Mouse (Mus musculus): Measurements from ENCODE around the gene Nudt16l1.
A peak's percentile ranks its signal among the peaks of the same experiment; 100 is the strongest.

The Nudt16l1 gene

GRCm38 (mm10) chr16:4957446-4957845, 18.9 kb downstream of the Nudt16l1 start:
- DNase-seq (ENCODE audit: low spot score in 2 of 2) = no peak

DNA sequence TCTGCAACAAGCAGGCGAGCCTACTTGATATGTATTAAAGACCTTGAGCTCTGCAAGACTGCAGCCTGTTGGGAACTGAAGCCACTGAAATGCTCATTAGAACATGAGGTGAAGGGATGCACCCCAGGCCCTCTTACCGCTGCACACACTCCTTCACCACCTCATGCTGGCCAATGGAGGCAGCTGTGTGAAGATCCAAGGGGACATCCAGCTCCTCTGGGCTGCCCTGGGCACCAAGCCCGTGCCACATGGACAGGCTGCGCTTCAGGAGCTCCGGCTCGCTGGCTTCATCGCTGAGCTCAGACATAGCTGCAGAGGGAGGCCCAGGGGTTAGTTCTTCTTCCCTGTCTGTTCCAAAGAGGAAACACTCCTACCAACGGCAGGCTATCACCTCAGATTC, 21.7 kb downstream of the Nudt16l1 start:
- DNase-seq (ENCODE audit: low spot score in 2 of 2) = no peak

DNA sequence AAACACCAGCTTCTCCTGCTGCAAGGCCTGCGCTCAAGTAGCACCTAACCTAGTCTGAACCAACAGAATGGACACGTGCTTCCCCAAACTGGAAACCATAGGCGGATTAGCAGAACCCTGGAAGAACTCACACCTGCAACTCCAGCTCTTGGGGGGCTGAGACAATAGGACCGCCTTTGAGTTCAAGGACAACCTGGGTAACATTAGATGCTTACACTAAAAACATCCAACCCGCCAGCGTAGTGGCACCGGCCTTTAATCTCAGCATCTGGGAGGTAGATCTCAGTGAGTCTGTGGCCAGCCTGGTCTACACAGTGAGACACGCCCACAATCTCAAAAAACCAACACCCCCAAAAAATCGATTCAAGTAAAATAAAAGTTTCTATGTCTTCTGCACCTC, 24.8 kb downstream of the Nudt16l1 start:
- DNase-seq (ENCODE audit: low spot score in 2 of 2) = no peak

DNA sequence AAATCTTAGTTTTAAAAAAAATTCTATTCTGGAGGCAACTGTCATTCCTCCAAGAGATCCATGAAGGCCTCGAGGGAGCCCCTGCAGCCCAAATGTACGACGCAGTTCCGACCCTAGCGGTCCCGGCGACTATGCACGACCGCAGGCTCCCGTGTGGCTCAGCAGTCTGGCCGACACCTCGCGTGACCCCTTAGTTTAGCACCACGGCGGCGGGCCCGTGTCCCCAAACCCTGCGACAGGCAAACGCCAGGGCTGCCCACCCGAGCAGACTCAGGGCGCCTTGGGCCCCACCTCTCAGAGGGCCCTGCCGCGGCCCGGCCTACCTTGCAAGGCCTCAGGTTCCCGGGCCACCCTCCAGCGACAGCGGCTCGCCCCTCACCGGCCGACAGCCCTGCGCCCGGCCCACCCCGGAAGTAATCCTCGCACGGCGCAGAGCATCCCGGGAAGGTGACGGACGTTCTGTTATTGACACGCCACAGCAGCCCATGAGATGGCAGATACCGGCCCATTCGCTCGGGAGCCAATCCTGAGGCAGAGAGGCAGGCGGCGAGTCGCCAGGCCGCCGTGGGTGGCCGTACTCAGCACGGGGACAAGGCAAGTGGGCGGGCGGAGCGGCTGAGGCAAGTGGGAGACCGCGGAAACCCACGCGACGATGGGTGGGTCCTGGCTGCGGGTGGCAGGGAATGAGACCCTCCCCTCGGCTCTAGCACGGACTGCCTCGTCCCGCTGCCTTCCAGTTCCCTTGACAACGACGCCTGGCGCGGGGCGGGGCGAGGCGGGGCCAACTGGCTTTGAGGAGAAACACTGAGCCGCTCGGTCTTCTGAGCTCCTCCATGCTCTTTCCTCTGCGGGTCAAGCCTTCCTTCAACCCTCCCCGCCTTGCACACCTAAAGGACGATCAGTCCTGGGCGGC, 25.5 kb downstream of the Nudt16l1 start, which contains the start of gene Anks3:
TSS of gene Anks3 (minus strand) at position 409 of the 913 bp plus-strand sequence.
- peak; percentile 99 for DNase-seq (ENCODE audit: low spot score in 2 of 2)

DNA sequence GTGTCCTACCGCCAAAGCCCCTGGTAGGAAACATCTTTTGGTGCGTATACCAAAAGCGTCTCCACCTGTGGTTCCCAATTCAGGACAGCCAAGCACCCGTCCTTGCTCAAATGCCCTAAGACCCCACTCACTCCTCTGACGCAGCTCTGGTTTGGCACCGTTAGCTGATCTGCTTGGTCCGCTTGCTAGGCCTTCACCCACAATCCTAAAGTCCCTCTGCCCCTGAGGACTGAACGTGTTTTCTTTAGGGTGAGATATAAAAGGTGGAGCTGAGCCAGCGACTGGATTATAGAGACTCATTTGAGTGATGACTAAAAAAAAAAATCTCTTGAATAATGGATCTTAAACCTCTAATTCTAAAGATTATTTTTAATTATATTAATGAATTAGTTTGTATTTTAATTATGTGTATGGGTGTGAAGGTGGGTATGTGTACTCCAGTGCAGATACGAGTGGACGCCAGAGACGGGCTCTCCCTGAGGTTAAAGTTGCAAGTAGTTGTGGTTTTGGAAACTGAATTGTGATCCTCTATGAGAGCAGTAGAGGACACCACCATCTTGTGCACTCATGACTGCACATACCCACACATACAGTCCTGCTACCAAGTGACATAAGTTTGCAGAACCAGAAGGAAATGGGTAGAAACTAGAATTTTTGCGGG, 26.3 kb downstream of the Nudt16l1 start:
- no peak for DNase-seq (ENCODE audit: low spot score in 2 of 2)

DNA sequence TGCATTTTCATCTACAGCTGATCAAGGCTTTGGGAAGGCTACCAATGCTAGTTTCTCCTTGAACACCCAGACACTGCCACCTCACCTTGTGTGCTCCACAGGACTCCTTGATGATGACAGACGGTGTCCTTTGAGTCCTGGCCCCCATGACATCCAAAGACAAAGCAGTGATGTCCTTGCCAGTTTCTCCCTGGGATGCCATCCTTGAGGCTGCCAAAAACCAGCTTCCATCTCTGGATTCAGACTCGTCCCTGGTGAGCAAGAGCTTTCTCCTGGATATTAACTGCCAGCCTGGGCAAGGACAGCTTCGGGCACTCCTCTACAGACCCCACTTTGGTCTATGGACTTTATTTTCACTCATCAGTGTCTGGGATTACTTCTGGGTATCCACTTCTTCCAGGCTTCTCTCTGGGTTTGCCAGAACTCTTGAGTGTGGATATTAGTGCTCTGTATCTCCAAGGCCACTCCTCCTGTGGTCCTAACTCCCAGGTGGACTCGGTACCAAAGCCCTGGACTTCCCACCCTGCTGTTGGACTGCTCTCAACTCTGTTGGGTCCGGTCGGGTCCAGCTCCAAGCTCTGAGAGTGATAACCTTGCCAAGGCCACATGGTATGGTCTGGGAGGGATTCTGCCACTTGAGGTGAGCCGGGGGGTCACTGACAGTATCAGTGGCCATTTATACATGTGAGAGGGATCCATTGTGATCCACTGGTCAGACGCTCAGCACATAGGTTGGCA, 27.0 kb downstream of the Nudt16l1 start:
- DNase-seq (ENCODE audit: low spot score in 2 of 2) = no peak

GRCm38 (mm10) chr16:4968426-4968825, 29.9 kb downstream of the Nudt16l1 start:
- no peak for DNase-seq (ENCODE audit: low spot score in 2 of 2)

DNA sequence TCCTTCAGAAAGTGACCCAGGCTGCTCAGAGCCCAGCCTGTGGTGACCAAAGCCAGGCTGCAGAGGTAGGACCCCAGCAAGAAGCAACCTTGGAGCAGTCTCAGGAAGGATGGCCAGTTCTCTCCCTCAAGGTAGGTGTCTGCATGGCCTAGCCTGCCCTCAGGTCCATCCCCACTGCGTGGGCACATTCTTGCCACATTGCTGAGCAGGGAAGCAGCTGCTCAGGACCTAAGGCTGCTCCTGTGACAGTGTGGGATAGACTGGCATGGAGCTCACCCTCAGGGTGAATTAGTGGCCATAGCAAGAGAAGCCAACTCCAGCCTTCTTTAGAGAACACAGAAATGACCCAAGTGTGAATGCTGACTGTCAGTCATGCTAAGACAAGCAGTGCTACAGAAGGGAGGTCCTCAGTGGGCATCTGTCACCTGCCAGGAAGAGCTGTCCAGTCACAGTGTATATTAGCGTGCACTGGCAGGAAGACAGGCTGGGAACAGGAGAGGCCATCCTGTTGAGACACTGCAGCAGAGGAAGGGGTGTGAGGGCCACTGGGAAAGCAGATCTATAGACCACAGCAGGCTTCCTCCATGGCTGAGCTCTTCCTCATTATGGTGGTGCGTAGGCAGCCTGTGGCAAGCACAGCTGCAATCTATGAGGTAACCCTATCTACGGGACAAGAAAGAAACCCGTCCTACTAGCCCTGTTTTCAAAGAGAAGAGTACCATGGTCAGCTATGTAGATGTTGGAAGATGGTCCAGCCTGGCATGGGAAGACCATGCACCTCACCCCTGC, 30.7 kb downstream of the Nudt16l1 start:
- DNase-seq (ENCODE audit: low spot score in 2 of 2) = peak; percentile 4 to 16

- DNase-seq (ENCODE audit: low spot score in 2 of 2) = peak; percentile 3 to 39
Measured at GRCm38 (mm10) chr16:4971626-4972025, 33.1 kb downstream of the Nudt16l1 start.

GRCm38 (mm10) chr16:4974521-4974920, 36.0 kb downstream of the Nudt16l1 start:
- DNase-seq (ENCODE audit: low spot score in 2 of 2) = no peak

DNA sequence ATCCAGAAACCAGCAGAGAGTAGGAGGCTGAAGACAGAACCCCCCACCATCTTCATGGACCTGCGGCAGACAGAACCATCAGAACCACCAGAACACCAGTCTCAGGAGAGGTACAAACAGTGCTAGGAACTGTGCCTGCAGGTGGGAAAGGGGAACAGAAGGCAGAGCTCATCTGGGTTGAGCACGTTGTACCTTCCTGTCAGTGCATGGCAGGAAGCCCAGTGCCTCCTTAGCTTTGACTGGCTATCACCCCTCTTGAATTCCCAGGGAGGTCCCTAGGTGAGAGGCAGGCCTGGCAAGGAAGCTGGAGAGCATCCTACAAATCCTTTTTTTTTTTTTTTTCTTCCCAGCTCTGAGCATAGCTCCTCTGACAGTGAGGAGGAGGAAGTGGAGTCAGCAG, 37.6 kb downstream of the Nudt16l1 start:
- no peak for DNase-seq (ENCODE audit: low spot score in 2 of 2)

GRCm38 (mm10) chr16:4978275-4979051, 39.9 kb downstream of the Nudt16l1 start:
- DNase-seq (ENCODE audit: low spot score in 2 of 2) = peak in 1 of 2 experiments; percentile 5

DNA sequence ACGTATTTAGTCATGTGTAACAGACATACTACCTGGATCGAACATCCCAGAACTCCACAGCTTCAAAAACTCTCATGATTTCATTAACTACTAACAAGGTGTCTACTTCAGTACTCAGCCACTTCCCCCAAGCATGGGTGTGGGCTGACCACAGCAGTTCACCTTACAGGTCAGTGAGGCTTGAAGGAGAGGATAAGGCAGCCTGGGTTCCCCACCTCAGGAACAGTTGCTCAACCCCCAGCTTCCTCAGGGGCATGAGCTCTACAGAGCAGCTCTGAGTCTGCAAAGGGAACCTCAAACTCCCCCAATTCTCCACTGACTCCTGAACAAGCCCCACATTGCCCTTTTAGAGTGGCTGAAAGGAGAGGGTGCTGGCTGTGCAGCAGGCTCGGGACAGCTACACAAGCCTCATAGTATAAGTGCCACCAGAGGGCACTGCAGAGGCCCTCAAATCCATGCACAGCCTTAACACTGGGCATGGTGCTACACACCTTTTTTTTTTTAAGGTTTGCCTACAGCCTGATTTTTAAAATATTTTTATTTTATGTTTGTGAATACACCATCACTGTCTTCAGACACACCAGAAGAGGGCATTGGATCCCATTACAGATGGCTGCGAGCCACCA, 41.3 kb downstream of the Nudt16l1 start:
- peak in 1 of 2 experiments; percentile 7 for DNase-seq (ENCODE audit: low spot score in 2 of 2)

GRCm38 (mm10) chr16:4984717-4985116, 46.2 kb downstream of the Nudt16l1 start:
- DNase-seq (ENCODE audit: low spot score in 2 of 2) = no peak

Measured in heart, adult 9 months (tissue).